Mouse (Mus musculus) CD8-positive naive resting alpha-beta T cell, adult 2 months (primary cell): Measurements from ENCODE around the gene Sync.

Source experiments
- DNase-seq, 2 experiments: peaks; one replicate each; pipeline ENCODE4 v3.0.0; 2022; ENCODE audit warnings: low read depth in 2 of 2, low spot score in 2 of 2

The Sync gene

DNA sequence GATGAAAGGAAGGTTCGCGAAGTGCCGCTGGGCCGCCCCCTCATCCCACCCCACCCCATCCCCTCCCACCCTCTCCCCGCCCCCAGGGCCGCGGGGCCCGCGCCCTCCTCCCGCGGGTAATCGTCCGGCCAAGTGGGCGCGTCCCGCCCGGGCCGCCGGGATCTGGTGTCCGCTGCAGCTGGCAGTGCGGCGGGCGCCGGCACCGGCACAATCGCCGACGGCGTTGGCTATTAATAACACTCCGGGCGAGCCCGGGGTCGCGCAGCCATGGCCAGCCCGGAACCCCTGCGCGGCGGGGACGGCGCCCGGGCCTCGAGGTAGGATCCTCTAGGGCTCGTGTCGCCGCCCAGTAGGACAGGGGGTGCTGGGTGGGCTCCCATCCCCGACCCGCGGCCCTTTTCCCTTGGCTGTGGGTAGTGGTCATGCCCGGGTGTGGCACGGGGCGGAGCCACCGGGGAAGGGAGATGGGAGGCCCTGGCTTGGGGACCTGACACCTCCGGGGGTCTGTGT lies at the start of gene Sync:
Sync (plus strand) TSS at position 146 of the 510 bp plus-strand sequence.
- DNase-seq: no peak

GRCm38 (mm10) chr4:129237843-129238441 lies 49.5 kb upstream of the Sync start:
- DNase-seq: no peak

GRCm38 (mm10) chr4:129238579-129239016 lies 48.8 kb upstream of the Sync start:
- DNase-seq: no peak

- DNase-seq: no peak
Observed at GRCm38 (mm10) chr4:129239075-129239474, 48.3 kb upstream of the Sync start.

GRCm38 (mm10) chr4:129241898-129242297 lies 45.5 kb upstream of the Sync start:
- DNase-seq: no peak

DNA sequence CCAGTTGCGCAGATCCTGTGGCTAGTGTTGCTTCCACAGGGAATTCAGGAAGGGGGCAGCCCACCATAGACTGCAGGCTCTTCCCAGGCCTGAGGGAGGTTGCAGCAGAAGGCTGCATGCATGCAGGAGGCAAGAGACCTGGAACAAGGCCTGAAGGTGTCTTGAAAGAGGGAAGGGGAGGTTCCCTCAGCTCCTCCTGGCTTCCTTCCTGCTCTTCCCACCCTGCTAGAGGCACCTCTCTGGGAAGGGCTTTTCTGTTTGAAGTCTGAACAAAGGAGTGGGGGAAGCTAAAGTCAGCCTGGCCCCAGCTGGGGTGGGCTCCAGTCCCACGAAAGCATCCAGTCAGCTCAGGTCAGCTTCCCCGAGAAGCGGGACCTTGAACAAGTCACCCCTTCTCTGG lies 45.1 kb upstream of the Sync start:
- no peak for DNase-seq

DNA sequence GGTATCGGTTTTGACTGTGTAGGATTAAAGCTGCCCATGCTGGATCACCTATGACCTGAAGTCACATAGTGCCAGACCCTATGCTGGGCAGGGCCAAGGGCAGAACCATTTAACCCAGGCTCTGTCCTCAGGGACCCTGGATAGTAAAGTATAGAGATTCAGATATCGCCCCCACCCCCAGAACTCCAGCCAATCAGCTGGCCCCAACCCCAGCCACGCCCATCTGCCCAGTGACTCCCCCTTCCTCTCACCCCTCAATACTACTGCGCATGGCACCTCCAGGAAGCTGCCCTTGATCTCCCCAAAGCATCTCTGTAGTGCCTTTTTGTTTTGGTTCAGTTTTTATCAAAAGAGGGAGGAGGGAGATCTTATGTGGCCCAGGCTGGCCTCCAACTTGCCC lies 44.7 kb upstream of the Sync start:
- DNase-seq: no peak

DNA sequence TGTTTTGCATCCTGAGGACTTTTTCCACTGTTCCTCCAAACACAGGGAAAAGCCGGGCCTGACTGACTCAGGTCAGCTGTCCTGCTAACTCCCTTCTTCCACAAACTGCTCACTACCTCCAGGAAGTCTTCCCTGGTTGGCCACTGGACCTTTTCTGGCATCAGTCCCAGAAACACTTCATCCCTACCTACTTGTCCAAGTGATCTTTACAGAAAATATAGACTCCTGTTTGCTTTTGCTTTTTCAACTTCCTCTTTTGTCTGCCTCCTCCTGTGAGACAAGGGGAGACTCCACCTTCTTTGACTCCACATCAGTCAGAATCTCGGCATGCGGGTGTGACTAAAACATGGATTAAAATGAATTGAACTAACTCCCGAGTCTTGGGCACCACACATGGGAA lies 42.6 kb upstream of the Sync start:
- DNase-seq: no peak

DNA sequence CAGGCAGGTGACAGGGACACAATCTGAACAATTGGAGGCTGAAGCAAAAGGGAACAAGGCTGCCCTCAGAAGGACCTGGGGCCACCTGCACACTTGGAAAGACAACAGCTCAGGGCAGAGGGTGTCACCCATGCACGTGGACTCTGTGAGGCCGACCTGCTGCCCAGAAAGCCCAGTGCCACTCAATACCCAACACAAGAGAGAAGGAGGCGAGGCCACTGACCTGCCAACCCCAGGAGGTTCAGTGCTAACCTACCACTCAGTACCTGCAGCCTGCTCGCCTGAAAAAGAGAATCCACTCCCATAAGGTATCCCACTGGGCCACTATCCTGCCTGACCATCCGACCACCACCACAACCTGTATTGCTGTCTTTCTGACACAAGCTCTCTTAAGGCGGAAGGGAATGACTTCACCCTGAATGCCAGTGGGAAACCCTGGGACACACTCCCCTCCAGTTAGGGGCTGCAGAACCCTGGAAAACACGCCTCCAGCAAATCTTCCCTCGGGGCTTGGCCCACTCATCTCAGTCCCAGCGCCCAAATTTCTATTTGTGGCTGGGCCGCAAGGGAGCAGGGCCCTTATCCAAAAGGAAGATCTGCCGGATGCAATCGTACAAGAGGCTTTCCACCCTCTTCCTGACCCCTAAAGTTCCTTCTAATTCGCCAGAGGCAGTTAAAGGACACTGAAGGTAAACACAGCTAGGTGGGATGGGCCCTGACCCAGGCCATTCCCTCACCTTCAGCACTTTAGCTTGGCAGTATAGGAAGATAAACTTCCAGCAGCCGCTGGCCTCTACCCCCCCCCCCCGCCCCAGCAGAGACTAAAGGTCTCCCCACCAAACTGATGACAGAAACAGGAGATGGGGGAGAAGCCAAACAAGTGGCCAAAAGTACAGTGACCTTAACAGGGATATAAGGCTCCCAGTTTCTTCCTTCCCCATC lies 40.8 kb upstream of the Sync start:
- DNase-seq: no peak

DNA sequence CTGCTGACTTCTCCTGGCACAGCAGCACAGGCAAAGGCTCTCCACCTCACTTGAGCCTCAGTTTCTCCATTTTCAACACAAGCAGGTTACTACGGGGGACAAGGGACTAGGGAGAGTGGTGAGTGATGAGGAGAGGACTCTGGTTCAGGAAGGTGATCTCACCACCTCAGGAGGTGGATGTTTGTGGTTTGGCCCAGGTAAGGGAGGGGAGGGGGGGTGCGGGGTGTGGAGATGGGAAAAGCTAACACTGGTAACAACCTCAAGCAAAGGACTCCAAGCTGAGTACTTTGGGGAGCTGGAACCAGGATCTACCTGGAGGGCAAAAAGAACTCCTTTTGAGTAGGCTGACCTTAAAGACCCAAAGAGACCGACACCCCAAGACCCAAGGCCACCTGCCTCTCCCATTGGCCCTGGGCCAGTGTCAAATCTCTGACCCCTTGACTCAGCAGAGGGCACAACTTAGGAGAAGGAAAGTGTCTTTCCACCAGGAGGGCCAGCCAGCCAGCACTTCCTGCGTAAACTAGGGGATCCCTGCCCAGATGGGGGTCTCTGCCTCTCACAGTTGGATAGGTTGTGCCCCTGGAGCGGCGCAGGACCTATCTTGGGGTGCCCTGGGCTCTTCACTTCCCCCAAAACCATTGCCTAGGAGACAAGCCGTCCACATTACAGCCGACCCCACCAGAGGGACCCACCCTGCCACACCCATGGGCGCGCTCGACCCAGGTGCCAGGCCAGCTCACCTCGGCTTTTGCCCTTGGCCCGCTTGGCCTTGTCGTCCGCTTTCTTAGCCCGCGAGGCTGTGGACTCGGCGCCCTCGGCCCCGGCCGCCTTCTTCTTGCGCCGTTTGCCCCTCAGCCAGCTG lies 39.8 kb upstream of the Sync start:
- no peak for DNase-seq

- DNase-seq: no peak
Observed at GRCm38 (mm10) chr4:129248243-129248767, 39.1 kb upstream of the Sync start.

GRCm38 (mm10) chr4:129249288-129249687 lies 38.1 kb upstream of the Sync start:
- no peak for DNase-seq

GRCm38 (mm10) chr4:129250759-129251481 lies 36.5 kb upstream of the Sync start:
- no peak for DNase-seq

DNA sequence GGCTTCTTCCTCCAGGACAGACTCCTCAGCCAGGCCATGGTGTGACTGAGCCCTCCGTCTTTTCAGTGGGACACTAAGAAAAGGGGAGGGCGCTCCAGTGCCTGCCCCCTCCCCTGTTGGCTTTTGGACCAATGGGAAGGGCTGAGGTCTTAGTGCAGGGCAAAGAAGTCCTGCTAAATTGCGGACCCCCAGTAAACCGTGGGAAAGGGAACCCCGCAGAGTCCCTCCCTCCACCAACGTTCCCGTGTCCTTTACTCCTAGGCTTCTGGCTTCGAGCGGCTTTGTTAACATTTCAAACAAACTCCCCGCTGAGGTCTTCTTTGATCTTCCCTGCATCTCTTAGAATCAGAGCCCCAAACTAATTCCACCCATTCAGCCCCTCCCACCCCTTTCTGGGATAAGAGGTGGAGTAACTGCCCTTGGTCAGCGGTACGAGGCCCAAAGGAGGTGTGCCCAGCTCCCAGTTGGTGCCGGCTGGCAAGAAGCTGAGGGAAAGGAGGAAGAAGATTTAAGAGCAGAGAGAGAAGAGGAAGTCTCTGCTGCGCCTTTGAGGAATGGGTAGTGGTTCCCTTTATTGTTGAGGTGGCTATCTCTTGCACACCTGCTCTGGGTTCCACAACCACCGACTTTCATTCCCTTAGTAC lies 35.8 kb upstream of the Sync start:
- no peak for DNase-seq

- DNase-seq: no peak
Observed at GRCm38 (mm10) chr4:129252492-129252891, 34.9 kb upstream of the Sync start.

DNA sequence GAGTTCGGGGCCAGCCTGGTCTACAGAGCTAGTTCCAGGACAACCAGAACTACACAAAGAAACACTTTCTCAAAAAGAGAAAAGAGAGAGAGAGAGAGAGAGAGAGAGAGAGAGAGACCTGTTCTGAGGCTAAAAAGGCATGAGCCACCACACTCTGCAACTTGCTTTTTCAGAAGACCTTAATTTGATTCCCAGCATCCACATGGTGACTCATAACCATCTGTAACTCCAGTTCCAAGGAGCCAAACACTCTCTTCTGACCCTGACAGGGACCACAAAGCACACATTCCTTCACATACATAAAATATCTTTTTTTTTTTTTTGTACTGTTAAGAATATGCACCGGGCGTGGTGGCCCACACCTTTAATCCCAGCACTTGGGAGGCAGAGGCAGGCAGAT lies 32.8 kb upstream of the Sync start:
- DNase-seq: no peak

DNA sequence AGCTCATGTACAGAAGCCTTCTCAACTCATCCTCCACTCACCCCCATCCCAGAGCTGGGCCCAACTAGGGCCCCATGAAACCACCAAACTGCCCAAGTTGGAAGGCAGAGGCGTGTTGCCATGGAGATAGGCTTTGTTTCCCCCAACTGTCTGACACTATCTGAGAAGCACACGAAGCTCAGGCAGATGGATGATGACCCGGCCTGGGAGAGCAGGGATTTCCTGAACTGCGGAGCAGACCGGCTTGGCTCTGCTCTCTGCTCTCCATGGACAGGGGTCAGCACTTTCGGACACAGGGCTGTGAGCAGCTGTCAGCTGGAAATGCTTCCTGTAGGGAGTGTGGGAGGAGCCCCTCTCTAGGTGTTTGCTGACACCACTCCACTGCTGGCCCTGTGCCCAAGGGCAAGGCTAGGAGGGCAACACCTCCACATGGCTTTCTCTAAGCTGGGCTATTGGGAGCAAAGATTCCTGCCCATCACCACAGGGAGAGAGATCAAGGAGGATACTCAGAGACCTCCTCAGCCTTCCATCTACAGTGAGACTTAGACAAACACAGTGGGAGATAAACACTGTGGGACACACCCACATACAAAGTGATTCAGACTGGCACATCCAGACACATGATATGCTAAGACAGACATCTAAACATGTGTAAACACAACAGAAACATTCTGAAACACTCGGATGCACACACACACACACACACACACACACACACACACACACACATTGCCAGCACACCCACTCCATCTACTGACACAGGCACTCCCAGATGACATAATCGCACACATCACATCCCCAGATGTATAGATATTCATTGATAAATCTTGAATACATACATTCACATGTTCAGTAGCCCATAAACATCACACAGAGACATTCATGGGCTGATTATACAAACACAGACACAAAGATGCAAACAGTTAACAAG lies 30.7 kb upstream of the Sync start:
- no peak for DNase-seq

- no peak for DNase-seq
Observed at GRCm38 (mm10) chr4:129259101-129259500, 28.3 kb upstream of the Sync start.

- DNase-seq: no peak
Observed at GRCm38 (mm10) chr4:129260678-129261077, 26.7 kb upstream of the Sync start.
